Mouse (Mus musculus) heart, adult 2 months (tissue): ENCODE measurements around the gene Zfp62.

Source experiments
- CTCF ChIP-seq: fragments of 200-600 bp; IDR thresholded peaks from 2 replicates; pipeline ENCODE4 v1.8.1; 2022; ENCODE audit warnings: antibody characterized with exemption, mild to moderate bottlenecking, moderate library complexity
- EP300 ChIP-seq: fragments of 200-500 bp; IDR thresholded peaks from 2 replicates; pipeline ENCODE4 v1.6.1; 2011; ENCODE audit warnings: low read depth, low read length, control low read depth; ENCODE audit not compliant: insufficient read depth

GRCm38 (mm10) chr11:49266671-49267070 lies 63.6 kb downstream of the Zfp62 start:
- TF ChIP-seq CTCF = no peak
- no peak for TF ChIP-seq EP300
